Mouse (Mus musculus): ENCODE measurements around the gene Ccl5. TPM values are rescaled to one million over a fixed set of nuclear protein-coding genes. Genes with fewer than 3 reads are reported as not detected.

Ccl5 gene
- polyA plus RNA-seq (2012; ENCODE audit: low replicate concordance) = 20.3 and 71.8 TPM in 2 replicates

DNA sequence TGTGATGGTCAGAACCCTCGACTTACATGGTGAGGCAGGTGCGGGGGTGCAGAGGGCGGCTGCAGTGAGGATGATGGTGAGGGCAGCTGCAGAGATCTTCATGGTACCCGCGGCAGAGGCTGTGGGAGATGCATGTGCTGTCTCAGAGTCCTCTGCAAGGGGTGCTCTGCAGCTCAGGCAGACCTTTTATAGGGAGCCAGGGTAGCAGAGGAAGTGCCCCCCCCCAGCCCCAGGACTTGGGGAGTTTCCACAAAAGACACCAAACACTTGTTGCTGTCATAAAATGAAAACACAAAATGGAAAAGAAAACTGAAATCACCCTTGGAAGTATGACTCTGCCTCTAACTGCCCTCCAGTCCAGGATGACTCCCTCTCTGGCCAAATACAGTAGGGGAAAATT is at the start of gene Ccl5:
Gene Ccl5 (minus strand): TSS at position 159 of the 400 bp plus-strand sequence.

DNA sequence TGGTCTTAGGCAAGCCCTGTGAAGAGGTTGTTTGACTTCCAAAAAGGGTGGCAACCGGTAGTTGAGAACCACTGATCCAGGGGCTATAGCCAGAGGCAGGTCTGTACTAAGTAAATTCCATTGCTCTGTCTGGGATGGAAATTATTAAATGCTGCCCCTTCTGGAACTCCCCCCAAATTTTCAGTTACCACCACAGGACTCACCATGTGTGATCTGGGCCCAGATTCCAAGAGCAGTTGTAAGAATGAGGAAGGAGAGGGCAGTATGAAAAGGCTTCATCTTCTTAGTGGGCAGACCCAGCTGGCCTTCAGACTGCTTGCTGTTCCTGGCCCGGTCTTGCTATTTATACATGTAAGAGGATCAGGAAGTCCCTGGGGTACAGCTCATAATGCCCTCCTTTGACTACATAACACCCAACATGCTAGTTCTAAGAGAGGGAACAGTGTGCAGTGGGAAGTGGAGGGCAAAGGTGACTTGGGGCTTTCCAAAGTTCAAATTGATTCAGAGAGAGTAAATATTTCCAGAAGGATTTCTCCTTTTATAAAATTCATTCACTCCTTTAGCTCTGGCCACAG is 48.0 kb upstream of the Ccl5 start, which contains the start of gene Ccl9:
Gene Ccl9 (minus strand): TSS at position 451 of the 575 bp plus-strand sequence.

DNA sequence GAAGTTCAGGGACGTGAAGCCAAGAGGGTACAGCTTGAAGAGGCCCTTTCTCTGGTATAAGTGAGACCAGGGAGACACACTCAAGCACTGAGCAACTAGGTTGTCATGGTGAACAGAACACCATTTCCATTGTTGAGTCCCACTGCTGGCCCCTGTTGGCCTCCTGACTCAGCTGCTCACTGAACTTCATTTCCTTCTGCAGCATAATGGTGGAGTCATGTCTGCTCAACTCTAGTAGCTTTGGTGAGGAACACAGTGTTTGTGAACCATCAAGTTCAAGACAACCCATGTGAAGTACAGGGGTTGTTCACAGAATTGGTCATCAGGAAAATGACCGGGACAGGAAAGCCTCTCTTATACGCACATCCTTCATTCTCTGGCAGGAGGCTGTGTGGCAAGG is 8.2 kb downstream of the Ccl5 start, which contains the start of gene Heatr9:
Gene Heatr9 (minus strand): TSS at position 101 of the 400 bp plus-strand sequence.

Other genes starting within 250 kb of the Ccl5 start
- gene Slfn14, start 243.8 kb downstream of the Ccl5 start, polyA plus RNA-seq (2012; ENCODE audit: low replicate concordance) = 0.15 and 0.91 TPM in 2 replicates
- gene Ap2b1, start 231.5 kb downstream of the Ccl5 start, polyA plus RNA-seq (2012; ENCODE audit: low replicate concordance) = 12.4 and 24.2 TPM in 2 replicates
- 3.9 and 5.0 TPM in 2 replicates for gene Pex12, start 227.9 kb downstream of the Ccl5 start, polyA plus RNA-seq (2012; ENCODE audit: low replicate concordance)
- gene Rasl10b, start 121.4 kb downstream of the Ccl5 start, polyA plus RNA-seq (2012; ENCODE audit: low replicate concordance) = 0.09 and 0.11 TPM in 2 replicates
- not detected in 2 replicates for gene Gas2l2, start 101.1 kb downstream of the Ccl5 start, polyA plus RNA-seq (2012; ENCODE audit: low replicate concordance)
- gene 1700020L24Rik, start 92.8 kb downstream of the Ccl5 start, polyA plus RNA-seq (2012; ENCODE audit: low replicate concordance) = 0.50 TPM in 1 of 2 replicates, not detected in the other
- gene Mmp28, start 67.4 kb downstream of the Ccl5 start, polyA plus RNA-seq (2012; ENCODE audit: low replicate concordance) = 0.42 and 0.46 TPM in 2 replicates
- 45.6 and 117 TPM in 2 replicates for gene Taf15, start 57.4 kb downstream of the Ccl5 start, polyA plus RNA-seq (2012; ENCODE audit: low replicate concordance)
- gene Heatr9, start 8.3 kb downstream of the Ccl5 start, polyA plus RNA-seq (2012; ENCODE audit: low replicate concordance) = not detected in 2 replicates
- gene Ccl9, start 48.1 kb upstream of the Ccl5 start, polyA plus RNA-seq (2012; ENCODE audit: low replicate concordance) = 0.29 TPM in 1 of 2 replicates, not detected in the other
- gene Ccl6, start 62.6 kb upstream of the Ccl5 start, polyA plus RNA-seq (2012; ENCODE audit: low replicate concordance) = 7.6 TPM in 1 of 2 replicates, not detected in the other
- 0.36 TPM in 1 of 2 replicates, not detected in the other for gene Rpl9-ps1, start 115.1 kb upstream of the Ccl5 start, polyA plus RNA-seq (2012; ENCODE audit: low replicate concordance)
- gene Ccl3, start 118.8 kb upstream of the Ccl5 start, polyA plus RNA-seq (2012; ENCODE audit: low replicate concordance) = 0.25 and 2.2 TPM in 2 replicates
- gene Ccl4, start 132.1 kb upstream of the Ccl5 start, polyA plus RNA-seq (2012; ENCODE audit: low replicate concordance) = 1.1 and 4.5 TPM in 2 replicates
- not detected in 2 replicates for gene Wfdc17, start 173.5 kb upstream of the Ccl5 start, polyA plus RNA-seq (2012; ENCODE audit: low replicate concordance)
- gene Wfdc18, start 178.5 kb upstream of the Ccl5 start, polyA plus RNA-seq (2012; ENCODE audit: low replicate concordance) = not detected in 2 replicates
- not detected in 2 replicates for gene Wfdc21, start 216.4 kb upstream of the Ccl5 start, polyA plus RNA-seq (2012; ENCODE audit: low replicate concordance)
- 4.6 and 8.6 TPM in 2 replicates for gene Heatr6, start 223.2 kb upstream of the Ccl5 start, polyA plus RNA-seq (2012; ENCODE audit: low replicate concordance)